Mouse (Mus musculus): ENCODE results near the gene Gcm2. TPM values are rescaled to one million over a fixed set of nuclear protein-coding genes. Genes with fewer than 3 reads are reported as not detected.

Gene Gcm2
- polyA plus RNA-seq, 1 experiment, result not detected

GRCm38 (mm10) chr13:41134901-41135300, 24.1 kb upstream of the Gcm2 start:
- Histone ChIP-seq H3K4me3 (ENCODE audit: insufficient read depth, poor library complexity, severe bottlenecking) (no peak overlapping the region), H3K27me3 (ENCODE audit: control insufficient read depth, insufficient read depth, insufficient read length) (peaks cover 14% of the 10 kb centered on the region), H3K79me2 (ENCODE audit: control insufficient read depth, insufficient read depth) (no peaks in the 10 kb centered on the region), H3K36me3 (ENCODE audit: control insufficient read depth, insufficient read depth) (no peaks in the 10 kb centered on the region), H3K79me3 (ENCODE audit: low read depth) (no peaks in the 10 kb centered on the region), H3ac (ENCODE audit: control insufficient read depth, insufficient read length, low read depth) (no peak overlapping the region)
- TF ChIP-seq MYOD1 (IDR thresholded peaks at IDR 0.05; ENCODE audit: control insufficient read depth, insufficient read length, low read depth) (no peak), USF1 (IDR thresholded peaks at IDR 0.05; ENCODE audit: low read depth) (no peak), MYOG (IDR thresholded peaks at IDR 0.05; ENCODE audit: control insufficient read depth, extremely low read depth, insufficient read length) (no peak), CTCF (IDR thresholded peaks at IDR 0.05; ENCODE audit: control insufficient read depth, insufficient read depth, insufficient read length) (no peak), FOSL1 (IDR thresholded peaks at IDR 0.05; ENCODE audit: insufficient read depth, low read length, poor library complexity, severe bottlenecking) (no peak), MAX (IDR thresholded peaks at IDR 0.05) (no peak), CEBPB (IDR thresholded peaks at IDR 0.05; ENCODE audit: low read depth) (no peak)

- no peaks in the 10 kb centered on the region for H3K79me3 ChIP-seq (ENCODE audit: low read depth)
- H3K79me2 ChIP-seq (ENCODE audit: control insufficient read depth, insufficient read depth), result no peaks in the 10 kb centered on the region
- peaks cover 10% of the 10 kb centered on the region for H3K27me3 ChIP-seq (ENCODE audit: control insufficient read depth, insufficient read depth, insufficient read length)
- H3K36me3 ChIP-seq (ENCODE audit: control insufficient read depth, insufficient read depth), result no peaks in the 10 kb centered on the region
- TF ChIP-seq MAX (IDR thresholded peaks at IDR 0.05) (no peak), FOSL1 (IDR thresholded peaks at IDR 0.05; ENCODE audit: insufficient read depth, low read length, poor library complexity, severe bottlenecking) (no peak), USF1 (IDR thresholded peaks at IDR 0.05; ENCODE audit: low read depth) (no peak), CEBPB (IDR thresholded peaks at IDR 0.05; ENCODE audit: low read depth) (no peak), MYOG (IDR thresholded peaks at IDR 0.05; ENCODE audit: control insufficient read depth, extremely low read depth, insufficient read length) (no peak), MYOD1 (IDR thresholded peaks at IDR 0.05; ENCODE audit: control insufficient read depth, insufficient read length, low read depth) (no peak), CTCF (IDR thresholded peaks at IDR 0.05; ENCODE audit: control insufficient read depth, insufficient read depth, insufficient read length) (no peak)
- H3K4me3 ChIP-seq (ENCODE audit: insufficient read depth, poor library complexity, severe bottlenecking), result no peak overlapping the region
- no peak overlapping the region for H3ac ChIP-seq (ENCODE audit: control insufficient read depth, insufficient read length, low read depth)
Measured at GRCm38 (mm10) chr13:41129061-41129460, 18.2 kb upstream of the Gcm2 start.

GRCm38 (mm10) chr13:41128326-41128725, 17.5 kb upstream of the Gcm2 start:
- Histone ChIP-seq H3K27me3 (ENCODE audit: control insufficient read depth, insufficient read depth, insufficient read length) (peaks cover 10% of the 10 kb centered on the region), H3K36me3 (ENCODE audit: control insufficient read depth, insufficient read depth) (no peaks in the 10 kb centered on the region), H3ac (ENCODE audit: control insufficient read depth, insufficient read length, low read depth) (no peak overlapping the region), H3K4me3 (ENCODE audit: insufficient read depth, poor library complexity, severe bottlenecking) (no peak overlapping the region), H3K79me3 (ENCODE audit: low read depth) (no peaks in the 10 kb centered on the region), H3K79me2 (ENCODE audit: control insufficient read depth, insufficient read depth) (no peaks in the 10 kb centered on the region)
- TF ChIP-seq USF1 (IDR thresholded peaks at IDR 0.05; ENCODE audit: low read depth) (no peak), CTCF (IDR thresholded peaks at IDR 0.05; ENCODE audit: control insufficient read depth, insufficient read depth, insufficient read length) (no peak), MYOG (IDR thresholded peaks at IDR 0.05; ENCODE audit: control insufficient read depth, extremely low read depth, insufficient read length) (no peak), CEBPB (IDR thresholded peaks at IDR 0.05; ENCODE audit: low read depth) (no peak), MYOD1 (IDR thresholded peaks at IDR 0.05; ENCODE audit: control insufficient read depth, insufficient read length, low read depth) (no peak)

GRCm38 (mm10) chr13:41123666-41124225, 12.9 kb upstream of the Gcm2 start:
- peaks cover 6% of the 10 kb centered on the region for H3K27me3 ChIP-seq (ENCODE audit: control insufficient read depth, insufficient read depth, insufficient read length)
- H3K79me3 ChIP-seq (ENCODE audit: low read depth), result no peaks in the 10 kb centered on the region
- H3ac ChIP-seq (ENCODE audit: control insufficient read depth, insufficient read length, low read depth), result no peak overlapping the region
- H3K4me3 ChIP-seq (ENCODE audit: insufficient read depth, poor library complexity, severe bottlenecking), result no peak overlapping the region
- no peaks in the 10 kb centered on the region for H3K79me2 ChIP-seq (ENCODE audit: control insufficient read depth, insufficient read depth)
- no peaks in the 10 kb centered on the region for H3K36me3 ChIP-seq (ENCODE audit: control insufficient read depth, insufficient read depth)
- TF ChIP-seq USF1 (IDR thresholded peaks at IDR 0.05; ENCODE audit: low read depth) (no peak), MYOD1 (IDR thresholded peaks at IDR 0.05; ENCODE audit: control insufficient read depth, insufficient read length, low read depth) (no peak), MYOG (IDR thresholded peaks at IDR 0.05; ENCODE audit: control insufficient read depth, extremely low read depth, insufficient read length) (no peak), CEBPB (IDR thresholded peaks at IDR 0.05; ENCODE audit: low read depth) (no peak), MAX (IDR thresholded peaks at IDR 0.05) (no peak), FOSL1 (IDR thresholded peaks at IDR 0.05; ENCODE audit: insufficient read depth, low read length, poor library complexity, severe bottlenecking) (no peak), CTCF (IDR thresholded peaks at IDR 0.05; ENCODE audit: control insufficient read depth, insufficient read depth, insufficient read length) (no peak)

- H3K36me3 ChIP-seq (ENCODE audit: control insufficient read depth, insufficient read depth), result no peaks in the 10 kb centered on the region
- H3K79me2 ChIP-seq (ENCODE audit: control insufficient read depth, insufficient read depth), result no peaks in the 10 kb centered on the region
- H3K79me3 ChIP-seq (ENCODE audit: low read depth), result no peaks in the 10 kb centered on the region
- H3K4me3 ChIP-seq (ENCODE audit: insufficient read depth, poor library complexity, severe bottlenecking), result no peak overlapping the region
- H3K27me3 ChIP-seq (ENCODE audit: control insufficient read depth, insufficient read depth, insufficient read length), result peaks cover 14% of the 10 kb centered on the region
- H3ac ChIP-seq (ENCODE audit: control insufficient read depth, insufficient read length, low read depth), result no peak overlapping the region
- TF ChIP-seq USF1 (IDR thresholded peaks at IDR 0.05; ENCODE audit: low read depth) (no peak), MAX (IDR thresholded peaks at IDR 0.05) (no peak), MYOD1 (IDR thresholded peaks at IDR 0.05; ENCODE audit: control insufficient read depth, insufficient read length, low read depth) (no peak), MYOG (IDR thresholded peaks at IDR 0.05; ENCODE audit: control insufficient read depth, extremely low read depth, insufficient read length) (no peak), CTCF (IDR thresholded peaks at IDR 0.05; ENCODE audit: control insufficient read depth, insufficient read depth, insufficient read length) (no peak), CEBPB (IDR thresholded peaks at IDR 0.05; ENCODE audit: low read depth) (no peak), FOSL1 (IDR thresholded peaks at IDR 0.05; ENCODE audit: insufficient read depth, low read length, poor library complexity, severe bottlenecking) (no peak)
Measured at GRCm38 (mm10) chr13:41119152-41119945, 8.5 kb upstream of the Gcm2 start.
